Mouse (Mus musculus): ENCODE results near the gene Slc9a5.

DNA sequence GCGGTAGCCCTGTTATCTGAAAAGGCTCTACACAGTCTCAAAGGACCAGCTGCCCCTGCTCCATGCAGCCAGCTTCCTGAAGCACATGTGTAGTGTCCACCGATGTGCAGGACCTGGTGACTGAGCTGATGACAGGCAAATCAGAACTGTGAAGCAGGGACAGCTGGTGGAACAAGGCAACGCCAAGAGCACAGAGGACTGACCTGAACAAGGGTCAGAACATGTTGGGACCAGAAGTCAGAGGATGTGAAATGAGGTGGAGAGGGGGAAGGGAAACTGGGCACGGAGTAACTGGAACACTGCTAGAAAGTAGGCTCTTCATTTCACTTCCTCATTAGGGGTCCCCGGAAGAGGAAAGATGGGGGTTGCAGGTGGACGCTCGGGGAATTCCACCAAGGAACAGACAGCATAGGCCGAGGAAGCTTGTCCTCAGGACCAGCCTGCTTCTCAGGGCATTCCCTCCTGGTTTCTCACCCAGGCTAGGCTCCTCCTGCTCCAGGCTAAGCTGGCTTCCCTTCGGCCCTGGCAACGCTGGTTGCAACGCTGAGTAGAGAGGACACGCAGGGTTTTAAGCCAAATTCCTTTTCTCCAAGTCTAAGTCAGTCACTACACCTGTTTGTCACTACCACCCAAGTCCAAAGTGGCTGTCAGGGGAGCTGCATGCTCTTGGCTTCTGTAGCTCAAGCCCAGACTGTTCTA lies 44.6 kb downstream of the Slc9a5 start:
- no peak for TF ChIP-seq CTCF (IDR thresholded peaks at IDR 0.05; ENCODE audit: borderline replicate concordance, insufficient read depth, low read depth, low read length)
- no peak for TF ChIP-seq POLR2A (IDR thresholded peaks at IDR 0.05; ENCODE audit: borderline replicate concordance, insufficient read depth, low read length)
